Mouse (Mus musculus): Measurements from ENCODE around the gene 1300017J02Rik.
"Not testable (repeated sequence)": the region's sequence is repeated elsewhere in the genome, so short reads cannot be mapped to it uniquely, and the experiment has no call there.

Gene 1300017J02Rik

GRCm38 (mm10) chr9:103304927-103305326 is at the start of gene 1300017J02Rik, which contains the start of gene Topbp1:
Gene 1300017J02Rik (minus strand): TSS chr9:103305082.
Gene Topbp1 (plus strand): TSS chr9:103305215.
- DNase-seq (ENCODE audit: low read depth, low spot score): peak; percentile 87

DNA sequence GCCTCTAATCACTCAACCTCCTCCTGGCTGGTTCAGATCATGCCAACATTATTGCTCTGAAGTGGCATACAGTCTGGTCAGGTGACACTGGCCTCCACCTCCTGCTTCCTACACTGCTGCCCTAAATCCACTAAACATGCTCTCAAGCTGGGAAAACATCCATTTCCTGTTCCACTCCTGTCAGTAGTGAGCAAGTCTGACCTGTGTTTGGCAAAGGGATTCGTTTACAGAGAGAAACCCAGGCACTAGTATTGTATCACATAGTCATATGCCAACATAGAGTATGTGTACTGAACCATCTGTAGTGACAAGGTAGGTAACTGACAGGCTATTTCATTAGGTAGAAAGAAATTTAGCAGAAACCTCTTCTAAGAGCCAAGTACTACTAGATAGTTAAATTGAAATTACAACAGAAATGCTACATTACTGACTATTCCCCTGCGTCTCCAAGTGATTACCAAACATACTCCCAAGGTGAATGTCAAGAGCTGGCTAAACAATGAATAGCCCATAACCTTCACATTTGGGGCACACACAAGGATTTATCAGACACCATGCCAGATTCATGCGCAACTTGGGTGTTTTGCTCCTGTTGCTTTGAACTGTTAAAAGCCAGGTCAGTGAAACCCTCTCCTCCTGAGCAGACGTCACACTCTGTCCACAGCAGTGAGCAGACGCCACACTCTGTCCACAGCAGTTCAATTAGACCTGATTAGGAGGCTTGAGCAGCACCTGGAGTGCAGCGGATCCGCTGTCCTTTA is 48.8 kb upstream of the 1300017J02Rik start:
- not testable (repeated sequence) for DNase-seq (ENCODE audit: low read depth, low spot score)

- DNase-seq (ENCODE audit: low read depth, low spot score): no peak
Measured at GRCm38 (mm10) chr9:103348791-103349190, 43.9 kb upstream of the 1300017J02Rik start.

DNA sequence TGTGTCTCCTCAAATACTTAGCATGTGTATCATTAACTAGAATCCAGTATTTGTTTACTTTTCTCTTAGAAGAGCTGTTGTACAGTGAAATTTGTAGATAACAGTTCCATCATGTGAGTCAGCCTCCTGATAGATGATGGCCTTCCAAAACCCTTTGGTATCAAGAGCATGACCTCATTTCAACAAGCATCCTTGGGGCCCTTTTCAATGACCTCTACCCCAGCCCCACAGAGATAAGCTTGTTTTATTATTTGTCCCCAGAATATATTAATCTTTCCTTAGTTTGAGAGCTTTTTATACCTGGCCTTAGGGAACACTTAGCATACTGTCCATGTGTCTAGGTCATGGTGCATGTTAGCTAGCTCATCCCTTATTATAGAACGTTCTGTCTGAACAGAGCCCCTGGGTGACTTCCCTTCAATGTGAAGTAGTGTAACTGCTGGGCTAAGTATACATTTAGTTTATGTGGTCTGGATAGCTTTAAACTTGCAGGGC is 43.2 kb upstream of the 1300017J02Rik start:
- DNase-seq (ENCODE audit: low read depth, low spot score): no peak

GRCm38 (mm10) chr9:103347045-103347444 is 42.2 kb upstream of the 1300017J02Rik start:
- no peak for DNase-seq (ENCODE audit: low read depth, low spot score)

- DNase-seq (ENCODE audit: low read depth, low spot score): no peak
Measured at GRCm38 (mm10) chr9:103336912-103337311, 32.0 kb upstream of the 1300017J02Rik start.

DNA sequence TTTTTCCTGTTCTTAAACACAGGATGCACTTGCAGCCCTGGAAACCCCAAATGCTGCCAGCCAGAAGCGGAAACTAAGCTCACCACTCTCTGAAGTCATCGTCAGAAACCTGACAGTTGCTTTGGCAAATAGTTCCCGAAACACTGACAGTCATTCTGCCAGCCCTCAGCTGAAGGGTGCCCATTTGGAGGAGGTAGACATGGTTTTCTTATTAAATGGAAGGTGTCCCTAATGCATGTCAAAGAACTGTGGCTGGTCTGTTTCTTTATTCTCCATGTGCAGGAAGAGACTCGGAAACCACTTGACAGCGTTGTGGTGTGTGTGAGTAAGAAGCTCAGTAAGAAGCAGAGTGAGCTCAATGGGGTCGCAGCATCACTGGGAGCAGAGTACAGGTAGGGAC is 27.8 kb upstream of the 1300017J02Rik start:
- no peak for DNase-seq (ENCODE audit: low read depth, low spot score)

GRCm38 (mm10) chr9:103326449-103326848 is 21.6 kb upstream of the 1300017J02Rik start:
- no peak for DNase-seq (ENCODE audit: low read depth, low spot score)

DNA sequence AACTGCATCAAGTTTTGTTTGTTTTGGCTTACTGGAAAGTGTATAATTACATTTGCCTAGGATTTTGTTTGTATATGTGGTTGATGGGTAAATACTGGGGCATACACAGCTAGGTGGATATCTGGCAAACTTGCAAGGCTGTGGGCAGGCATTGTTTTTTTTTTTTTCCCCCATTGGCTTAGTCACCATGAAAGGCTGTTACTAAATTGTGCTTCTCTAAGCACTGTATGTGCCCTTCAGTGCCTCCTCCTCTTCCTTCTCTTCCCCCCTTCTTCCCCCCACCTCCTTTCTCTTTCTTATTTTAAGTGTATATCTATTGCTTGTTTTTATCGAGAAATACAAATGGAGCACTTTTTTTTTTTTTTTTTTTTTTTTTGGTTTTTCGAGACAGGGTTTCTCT is 19.8 kb upstream of the 1300017J02Rik start:
- no peak for DNase-seq (ENCODE audit: low read depth, low spot score)

DNA sequence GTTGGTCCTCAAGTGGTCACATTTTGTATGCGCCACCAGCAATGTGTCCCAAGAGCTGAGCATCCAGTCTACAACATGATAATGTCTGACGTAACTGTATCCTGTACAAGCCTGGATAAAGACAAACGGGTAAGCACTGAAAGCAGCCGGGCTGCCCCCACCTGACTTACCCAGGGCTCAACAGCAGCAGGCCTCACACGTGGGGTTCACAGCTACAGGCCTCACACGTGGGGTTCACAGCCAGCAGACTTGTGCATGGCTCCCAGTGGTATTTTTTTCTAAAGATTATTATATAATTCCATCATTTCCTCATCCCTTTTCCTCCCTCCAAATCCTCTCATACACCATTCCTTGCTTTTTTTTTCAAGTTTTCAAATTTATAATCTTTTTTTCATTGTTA is 5.0 kb upstream of the 1300017J02Rik start:
- DNase-seq (ENCODE audit: low read depth, low spot score): no peak

DNA sequence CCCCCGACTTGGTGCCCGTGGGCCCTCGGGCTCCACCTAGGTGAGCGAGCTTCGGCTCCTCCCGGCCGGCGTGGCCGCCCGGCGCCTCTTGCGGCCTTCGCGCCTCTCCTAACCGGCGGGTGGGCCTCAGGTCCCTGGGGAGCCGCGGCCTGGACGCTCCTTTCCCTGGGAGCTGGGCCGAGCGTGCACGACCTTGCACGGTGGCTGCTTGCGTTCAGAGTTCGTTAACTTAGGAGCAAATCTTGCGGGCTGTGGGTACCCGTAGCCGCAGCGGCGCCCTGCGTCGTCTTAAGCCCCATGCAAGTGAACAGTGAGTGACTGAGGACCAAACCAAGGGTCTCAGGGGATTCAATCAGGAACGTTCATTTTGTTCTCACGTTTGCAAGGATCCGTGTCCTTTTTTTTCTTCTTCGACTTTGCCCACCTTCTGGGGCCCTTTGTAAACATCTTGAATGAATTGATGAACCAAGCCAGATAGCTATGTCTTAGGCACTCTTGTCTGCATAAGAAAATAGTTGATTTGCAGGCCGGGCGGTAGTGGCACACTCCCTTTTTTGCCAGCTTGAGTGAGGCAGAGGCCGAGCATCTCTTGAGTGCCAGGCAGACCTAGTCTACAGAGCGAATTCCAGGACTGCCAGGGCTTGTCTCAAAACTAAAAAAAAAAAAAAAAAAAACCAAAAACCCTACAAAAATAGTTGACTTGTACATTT is 605 bp upstream of the 1300017J02Rik start:
- DNase-seq (ENCODE audit: low read depth, low spot score): no peak

- peak; percentile 39 for DNase-seq (ENCODE audit: low read depth, low spot score)
Measured at GRCm38 (mm10) chr9:103302666-103303065, 2.2 kb downstream of the 1300017J02Rik start.

DNA sequence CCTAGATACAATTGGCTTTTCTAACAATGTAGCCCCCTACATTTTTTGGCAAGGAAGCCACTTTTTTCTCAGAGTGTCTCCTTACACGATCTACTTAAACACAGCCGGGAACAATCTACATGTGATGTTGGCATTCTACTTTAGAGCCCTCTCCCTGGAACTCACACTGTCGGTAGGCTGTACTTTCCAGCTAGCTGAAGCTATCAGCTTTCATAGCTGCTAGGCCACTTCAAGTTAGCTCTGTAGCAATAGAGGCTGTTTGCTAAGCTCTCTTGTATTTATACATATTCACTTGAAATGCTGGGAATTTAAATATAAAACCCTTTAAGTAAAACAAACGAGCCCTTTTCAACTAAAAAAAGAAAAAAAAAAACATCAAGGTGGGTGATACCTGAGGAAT is 2.6 kb downstream of the 1300017J02Rik start:
- DNase-seq (ENCODE audit: low read depth, low spot score): no peak

DNA sequence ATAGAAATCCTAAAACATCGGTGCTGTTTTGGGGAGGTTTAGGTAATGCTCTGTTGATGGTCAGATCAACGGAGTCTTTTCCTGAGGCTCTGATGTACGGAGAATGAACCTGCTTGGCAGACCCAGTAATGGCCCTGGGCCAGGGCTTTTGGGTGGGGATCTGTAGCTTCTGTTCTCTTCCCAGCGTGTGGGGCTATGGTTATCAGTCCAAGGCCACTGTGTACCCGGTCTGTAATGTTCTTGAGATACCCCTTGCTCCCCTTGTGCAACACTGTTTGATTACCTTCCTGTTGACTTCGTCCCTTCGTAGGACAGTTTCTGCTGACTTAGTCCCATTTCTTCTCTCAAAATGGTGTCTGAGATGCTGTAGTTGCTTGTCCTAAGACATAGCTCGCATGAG is 3.8 kb downstream of the 1300017J02Rik start:
- no peak for DNase-seq (ENCODE audit: low read depth, low spot score)

GRCm38 (mm10) chr9:103294507-103294906 is 10.4 kb downstream of the 1300017J02Rik start:
- no peak for DNase-seq (ENCODE audit: low read depth, low spot score)

DNA sequence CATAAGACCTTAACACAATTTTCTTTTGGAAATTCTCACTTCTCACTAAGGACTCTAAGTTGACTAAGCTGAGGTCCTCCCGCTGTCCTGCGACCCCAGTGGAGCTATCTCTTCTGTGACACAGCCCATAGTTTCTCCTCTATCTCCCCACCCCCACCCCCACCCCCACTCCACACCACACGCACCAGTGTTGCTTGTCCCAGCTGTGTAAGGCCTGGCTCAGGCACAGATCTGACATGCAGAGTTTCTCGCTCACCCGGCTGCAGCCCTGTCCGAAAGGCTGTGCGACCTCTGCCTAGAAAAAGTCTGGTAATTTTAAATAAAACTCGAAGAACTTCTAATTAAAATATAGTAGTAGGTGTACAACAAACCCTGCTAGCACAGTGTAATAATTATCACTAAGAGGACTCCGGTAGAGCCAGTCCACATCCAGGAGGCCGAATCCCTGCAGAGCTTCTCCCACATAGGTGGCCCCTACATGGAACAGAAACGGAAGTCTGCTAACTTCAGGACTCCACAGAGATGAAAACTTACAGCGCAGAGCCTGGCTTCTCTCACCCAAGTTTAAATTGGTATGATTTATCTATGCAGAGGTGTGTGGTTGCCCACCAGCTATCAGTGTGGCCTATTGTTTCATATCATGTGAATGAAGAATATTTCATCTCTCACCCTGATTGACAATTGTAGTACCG is 16.2 kb downstream of the 1300017J02Rik start:
- DNase-seq (ENCODE audit: low read depth, low spot score): no peak

- no peak for DNase-seq (ENCODE audit: low read depth, low spot score)
Measured at GRCm38 (mm10) chr9:103287840-103288488, 16.9 kb downstream of the 1300017J02Rik start.

GRCm38 (mm10) chr9:103286901-103287422 is 17.9 kb downstream of the 1300017J02Rik start:
- no peak for DNase-seq (ENCODE audit: low read depth, low spot score)

GRCm38 (mm10) chr9:103286396-103286795 is 18.5 kb downstream of the 1300017J02Rik start:
- no peak for DNase-seq (ENCODE audit: low read depth, low spot score)

DNA sequence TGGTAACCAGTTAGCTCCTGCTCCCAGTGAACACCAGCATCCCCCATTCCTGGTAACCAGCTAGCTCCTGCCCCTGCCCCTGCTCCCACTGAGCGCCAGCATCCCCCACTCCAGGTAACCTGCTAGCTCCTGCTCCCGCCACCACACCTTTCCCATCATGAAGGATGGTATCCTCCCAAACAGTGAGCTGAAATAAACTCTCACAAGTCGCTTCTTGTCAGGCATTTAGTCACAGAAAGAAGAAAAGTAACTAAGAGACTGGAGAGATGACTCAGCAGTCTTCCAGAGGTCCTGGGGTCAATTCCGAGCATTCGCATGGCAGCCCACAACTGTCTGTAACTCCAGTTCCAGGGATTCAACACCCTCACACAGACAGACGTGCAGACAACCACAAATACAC is 28.0 kb downstream of the 1300017J02Rik start:
- DNase-seq (ENCODE audit: low read depth, low spot score): no peak

GRCm38 (mm10) chr9:103275676-103276075 is 29.2 kb downstream of the 1300017J02Rik start:
- no peak for DNase-seq (ENCODE audit: low read depth, low spot score)
